Mouse (Mus musculus) small intestine, adult 2 months (tissue): ENCODE results near the gene Rsph14. TPM values are rescaled to one million over a fixed set of nuclear protein-coding genes. Genes with fewer than 3 reads are reported as not detected.

ENCODE experiments used
- H3K27ac ChIP-seq: fragments of 200-500 bp; 2 replicates; pipeline ENCODE4 v1.5.1; 2012; ENCODE audit warnings: low read depth, low read length, control low read depth, inconsistent platforms; ENCODE audit not compliant: insufficient read depth
- H3K27me3 ChIP-seq: fragments of 200-500 bp; 2 replicates; pipeline ENCODE4 v1.6.1; 2012; ENCODE audit warnings: mild to moderate bottlenecking, moderate library complexity, low read length, inconsistent platforms; ENCODE audit not compliant: control insufficient read depth, insufficient read depth
- H3K36me3 ChIP-seq: fragments of 200-500 bp; 2 replicates; pipeline ENCODE4 v1.6.1; 2012; ENCODE audit warnings: mild to moderate bottlenecking, low read length, control low read depth, inconsistent platforms; ENCODE audit not compliant: control insufficient read depth, insufficient read depth
- H3K4me1 ChIP-seq: fragments of 200-500 bp; 2 replicates; pipeline ENCODE4 v1.6.1; 2012; ENCODE audit warnings: low read length, inconsistent platforms, mixed read lengths; ENCODE audit not compliant: control insufficient read depth, insufficient read depth, insufficient read length
- H3K4me3 ChIP-seq: fragments of 200-500 bp; 2 replicates; pipeline ENCODE4 v1.5.1; 2012; ENCODE audit warnings: low read depth, mild to moderate bottlenecking, control low read depth, inconsistent platforms, low read length, moderate library complexity
- CTCF ChIP-seq: fragments of 200-500 bp; IDR thresholded peaks from 2 replicates; pipeline ENCODE4 v1.5.1; 2012; ENCODE audit warnings: low read depth, mild to moderate bottlenecking, control low read depth, inconsistent platforms, low read length, moderate library complexity, mixed read lengths; ENCODE audit not compliant: insufficient replicate concordance, insufficient read length; ENCODE audit errors: extremely low read depth
- POLR2A ChIP-seq: fragments of 200-500 bp; IDR thresholded peaks from 2 replicates; pipeline ENCODE4 v1.6.1; 2012; ENCODE audit warnings: low read depth, mild to moderate bottlenecking, control low read depth, inconsistent platforms, low read length, moderate library complexity
- WGBS: fragments of 180-500 bp; shearing (Covaris S2); methylation state at CpG from one replicate; pipeline ENCODE4 v1.1.7; 2018; 5-methylcytosine and 5-hydroxymethylcytosine counted together
- polyA plus RNA-seq: library from polyadenylated mRNA; depleted of rRNA; stranded (reverse); fragments of >200 nt; gene quantifications from 2 replicates; pipeline ENCODE4 v1.2.3, GENCODE M21; 2012

The Rsph14 gene
- polyA plus RNA-seq, 1 experiment: not detected

DNA sequence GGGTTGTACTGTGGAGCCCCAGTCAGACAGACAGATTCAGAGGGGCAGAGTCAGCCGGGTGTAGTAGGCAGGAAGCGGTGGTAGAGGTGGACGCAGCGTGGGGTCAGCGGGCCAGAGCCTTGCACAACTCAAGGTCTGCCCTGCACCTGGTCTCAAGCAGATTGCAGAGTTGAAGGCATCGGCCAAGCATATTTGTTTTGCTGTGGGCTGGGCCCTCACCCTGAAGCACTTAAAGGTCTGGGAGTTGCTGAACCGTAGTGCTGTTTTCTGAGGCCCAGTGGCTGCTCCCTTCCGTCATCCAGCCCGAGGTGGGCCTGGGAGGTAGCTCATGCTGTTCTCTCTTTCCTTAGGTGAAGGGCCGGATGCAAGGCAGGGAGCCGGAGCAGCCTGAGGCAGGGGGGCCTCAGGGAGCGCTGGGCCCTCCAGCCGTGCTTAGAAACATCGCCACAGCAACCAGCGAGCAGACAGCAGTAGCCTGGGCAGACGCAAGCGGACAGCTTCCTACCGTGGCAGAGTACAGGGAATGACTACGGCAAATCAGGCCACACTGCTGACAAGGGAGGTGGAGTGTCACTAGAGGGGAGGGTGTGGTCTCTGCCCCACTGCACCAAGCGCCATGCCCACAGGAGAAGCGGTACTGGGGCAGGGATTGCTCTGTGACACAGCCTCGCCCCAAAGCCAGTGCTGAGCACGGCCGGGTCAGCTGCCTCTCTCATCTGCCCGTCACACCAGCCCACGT, 41.6 kb downstream of the Rsph14 start:
- H3K4me1 ChIP-seq: 0 out of 2 replicates have a peak, but pooled peaks cover 4% of the 10 kb centered on the region
- H3K27me3 ChIP-seq: no peaks in the 10 kb centered on the region
- TF ChIP-seq POLR2A (no peak), CTCF (no peak)
- no peaks in the 10 kb centered on the region for H3K36me3 ChIP-seq
- WGBS: 62% methylated on average over 26 of the region's 26 CpGs
- no peak overlapping the region for H3K4me3 ChIP-seq
- H3K27ac ChIP-seq: no peak overlapping the region

DNA sequence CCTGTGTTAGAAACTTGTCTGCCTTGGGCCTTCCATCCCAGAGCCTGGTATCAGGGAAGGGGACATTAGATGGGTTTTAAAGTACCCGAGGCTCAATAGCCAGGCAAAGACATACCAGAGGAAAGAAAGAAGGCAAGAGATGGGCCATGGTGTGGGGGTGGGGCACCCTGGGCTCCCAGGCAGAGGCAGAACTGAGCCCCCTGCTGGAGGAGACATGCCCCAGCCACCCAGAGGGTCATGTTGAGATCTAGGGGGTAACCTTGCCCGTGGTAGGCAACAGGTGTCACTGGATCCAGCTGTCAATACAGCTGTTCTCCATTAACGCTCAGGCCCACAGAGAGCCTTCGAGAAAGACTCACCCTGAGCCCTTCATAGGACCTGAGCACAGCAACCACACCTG, 42.6 kb downstream of the Rsph14 start:
- H3K4me1 ChIP-seq: 0 out of 2 replicates have a peak, but pooled peaks cover 4% of the 10 kb centered on the region
- no peaks in the 10 kb centered on the region for H3K27me3 ChIP-seq
- H3K27ac ChIP-seq: no peak overlapping the region
- WGBS: 79% methylated on average over 4 of the region's 4 CpGs
- no peaks in the 10 kb centered on the region for H3K36me3 ChIP-seq
- no peak for TF ChIP-seq POLR2A
- TF ChIP-seq CTCF: peak; percentile 16; the same call in 1 of the 2 replicates
- H3K4me3 ChIP-seq: no peak overlapping the region

DNA sequence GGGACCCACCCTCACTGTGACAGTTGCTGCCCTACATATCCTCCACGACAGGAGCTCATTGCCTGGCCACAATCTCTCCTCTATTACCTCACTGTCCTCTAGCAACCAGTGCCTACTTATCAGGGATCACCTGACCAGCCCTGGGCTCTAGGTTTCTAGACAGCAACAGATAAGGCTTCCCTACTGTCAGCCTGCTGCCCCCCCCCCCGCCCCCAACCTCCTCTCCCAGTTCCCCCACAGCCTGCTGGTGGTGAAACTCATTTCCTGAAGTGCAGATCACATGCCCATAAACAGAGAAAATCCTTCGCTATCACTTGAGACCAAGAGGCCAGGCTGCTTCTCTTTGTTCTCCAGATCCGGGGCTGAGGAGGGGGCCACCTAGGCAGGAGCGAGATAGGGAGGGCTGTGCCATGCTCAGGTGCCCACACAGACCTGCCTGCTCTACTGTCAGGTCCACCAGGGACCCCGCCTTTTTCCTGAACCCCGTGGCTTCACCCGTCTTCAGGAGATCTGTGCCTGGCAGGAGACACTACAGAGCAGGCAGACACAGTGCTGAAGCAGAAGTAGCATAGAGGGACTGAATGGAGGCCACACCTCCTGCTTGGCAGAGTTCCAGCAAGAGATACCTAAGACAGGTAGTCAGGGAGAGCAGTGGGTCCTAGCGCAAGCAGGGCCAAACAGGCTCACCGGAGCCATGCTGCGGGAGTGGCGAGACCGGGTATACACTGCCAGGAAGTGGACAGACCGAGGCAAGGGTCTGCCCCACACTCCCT, 44.5 kb downstream of the Rsph14 start:
- H3K36me3 ChIP-seq: no peaks in the 10 kb centered on the region
- no peak overlapping the region for H3K27ac ChIP-seq
- no peak overlapping the region for H3K4me3 ChIP-seq
- WGBS: 19% methylated on average over 14 of the region's 14 CpGs
- H3K4me1 ChIP-seq: 0 out of 2 replicates have a peak, but pooled peaks cover 4% of the 10 kb centered on the region
- H3K27me3 ChIP-seq: no peaks in the 10 kb centered on the region
- TF ChIP-seq POLR2A: no peak
- TF ChIP-seq CTCF: no peak

DNA sequence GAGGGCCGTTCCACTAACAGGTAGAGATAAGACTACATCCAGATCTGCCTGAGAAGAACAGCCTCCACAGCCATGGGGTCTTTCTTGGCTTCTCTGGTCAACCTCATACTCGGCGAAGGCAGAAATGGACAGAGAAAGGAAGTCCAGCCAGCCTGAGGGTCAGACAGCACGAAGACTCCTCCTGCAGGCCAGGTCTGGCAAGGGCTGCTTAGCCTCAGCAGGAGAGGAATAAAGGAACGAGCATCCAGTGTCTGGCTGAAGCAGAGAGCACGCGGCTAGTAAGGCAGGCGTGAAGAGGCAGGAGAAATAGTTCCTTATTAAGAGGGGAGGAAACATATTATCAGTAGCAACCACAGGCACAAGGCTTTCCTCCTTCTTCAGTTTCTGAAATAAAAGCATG, 49.2 kb downstream of the Rsph14 start:
- Histone ChIP-seq H3K4me3 (no peak overlapping the region), H3K36me3 (no peaks in the 10 kb centered on the region), H3K27me3 (no peaks in the 10 kb centered on the region), H3K4me1 (0 out of 2 replicates have a peak, but pooled peaks cover 3% of the 10 kb centered on the region), H3K27ac (no peak overlapping the region)
- TF ChIP-seq POLR2A (no peak), CTCF (no peak)
- WGBS: 67% methylated on average over 8 of the region's 8 CpGs

- 74% methylated on average over 12 of the region's 12 CpGs for WGBS
- Histone ChIP-seq H3K27ac (no peak overlapping the region), H3K4me3 (no peak overlapping the region), H3K4me1 (no peaks in the 10 kb centered on the region), H3K27me3 (no peaks in the 10 kb centered on the region), H3K36me3 (no peaks in the 10 kb centered on the region)
- TF ChIP-seq CTCF (no peak), POLR2A (no peak)
Observed at GRCm38 (mm10) chr10:74981159-74981558, 51.2 kb downstream of the Rsph14 start.

DNA sequence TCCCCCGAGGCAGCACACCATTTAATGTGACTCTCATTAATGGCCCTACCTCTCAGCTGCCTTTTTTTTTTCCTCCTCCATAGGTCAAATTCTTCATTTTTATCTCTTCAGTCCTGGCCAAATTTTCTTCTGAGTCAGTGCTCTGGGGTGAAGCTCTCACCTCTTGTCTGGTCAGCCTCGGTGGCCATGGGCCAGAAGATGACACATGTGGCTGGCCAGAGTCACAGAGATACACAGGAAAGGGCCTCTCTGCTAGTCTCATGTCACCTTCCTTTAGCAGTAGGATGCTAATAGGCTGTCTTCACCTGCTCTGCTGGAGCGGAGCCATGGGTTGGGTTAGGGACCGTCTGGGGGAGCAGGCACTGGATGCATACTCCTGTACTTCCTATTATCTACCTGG, 54.3 kb downstream of the Rsph14 start:
- no peak for TF ChIP-seq POLR2A
- TF ChIP-seq CTCF: no peak
- H3K4me1 ChIP-seq: no peaks in the 10 kb centered on the region
- H3K27ac ChIP-seq: no peak overlapping the region
- H3K27me3 ChIP-seq: no peaks in the 10 kb centered on the region
- no peaks in the 10 kb centered on the region for H3K36me3 ChIP-seq
- 73% methylated on average over 4 of the region's 4 CpGs for WGBS
- H3K4me3 ChIP-seq: no peak overlapping the region

- H3K36me3 ChIP-seq: no peaks in the 10 kb centered on the region
- no peak overlapping the region for H3K27ac ChIP-seq
- TF ChIP-seq POLR2A (no peak), CTCF (no peak)
- H3K27me3 ChIP-seq: no peaks in the 10 kb centered on the region
- H3K4me3 ChIP-seq: no peak overlapping the region
- WGBS: 82% methylated on average over 7 of the region's 7 CpGs
- no peaks in the 10 kb centered on the region for H3K4me1 ChIP-seq
Observed at GRCm38 (mm10) chr10:74976429-74976828, 56.0 kb downstream of the Rsph14 start.
